Comparison of ENCODE assay signal across 24 mouse cellular contexts in genomic region chr1:165215831-165216230, GRCm38 (mm10). TPM values are rescaled to one million over a fixed set of nuclear protein-coding genes. Genes with fewer than 3 reads are reported as not detected.
"Had no signal": no experiment of that assay in that cellular context is flagged by ENCODE, and none has a peak within 500 bp of the region (broad histone marks: within the 10 kb centered on the region; RNA-seq: fewer than 3 reads in every experiment).

No protein-coding gene starts in this region.

- H3K27me3 ChIP-seq: limb, embryonic 12.5 days; liver, embryonic 13.5 days; lung, embryonic 15.5 days; neural tube, embryonic 15.5 days; stomach, embryonic 15.5 days had no signal

- H3K4me3 ChIP-seq: layer of hippocampus, adult 2 months; left cerebral cortex, adult 2 months; limb, embryonic 12.5 days; liver, embryonic 13.5 days; lung, embryonic 15.5 days; midbrain, embryonic 10.5 days; myocyte; neural tube, embryonic 15.5 days; stomach, embryonic 15.5 days had no signal

- H3K9me3 ChIP-seq: limb, embryonic 12.5 days; liver, embryonic 13.5 days; lung, embryonic 15.5 days; midbrain, embryonic 10.5 days; neural tube, embryonic 15.5 days; stomach, embryonic 15.5 days had no signal

- H3K4me1 ChIP-seq: limb, embryonic 12.5 days; lung, embryonic 15.5 days; midbrain, embryonic 10.5 days; neural tube, embryonic 15.5 days; stomach, embryonic 15.5 days had no signal

- DNase-seq: kidney, adult 18-20 months; kidney, postnatal 10 days; kidney, postnatal 4 days; liver; liver, embryonic 13.5 days; liver, postnatal 0 days; lung, postnatal 14 days; midbrain, embryonic 14.5 days; right cerebral cortex, adult 18-20 months; right cerebral cortex, postnatal 25 days; thymus, postnatal 36 days had no signal

- ATAC-seq: liver, postnatal 0 days had no signal

- H3K27ac ChIP-seq: layer of hippocampus, adult 2 months; left cerebral cortex, adult 2 months; limb, embryonic 12.5 days; liver, embryonic 13.5 days; lung, embryonic 15.5 days; macrophage; midbrain, embryonic 10.5 days; neural tube, embryonic 15.5 days; stomach, embryonic 15.5 days had no signal

RNA-seq across cellular contexts. Expression of gene Tbx19, which starts 55.3 kb away (rescaled TPM):
- total RNA-seq: layer of hippocampus, adult 2 months; layer of hippocampus, postnatal 14 days; left cerebral cortex, adult 2 months; left cerebral cortex, postnatal 25 days had no signal
- polyA plus RNA-seq: kidney, embryonic 14.5 days; limb, embryonic 12.5 days; macrophage; midbrain, embryonic 10.5 days; midbrain, embryonic 14.5 days; myocyte; neural tube, embryonic 11.5 days; neural tube, embryonic 15.5 days; stomach, embryonic 15.5 days had no signal
